Mouse (Mus musculus) fat pad, adult 2 months (tissue): ENCODE measurements around the gene St7l.
"Not testable (repeated sequence)": the region's sequence is repeated elsewhere in the genome, so short reads cannot be mapped to it uniquely, and the experiment has no call there.

Source experiments
- DNase-seq: peaks from one replicate; pipeline ENCODE4 v3.0.0-alpha.2; 2011; ENCODE audit warnings: low read depth, low spot score; ENCODE audit errors: extremely low read depth

The St7l gene

DNA sequence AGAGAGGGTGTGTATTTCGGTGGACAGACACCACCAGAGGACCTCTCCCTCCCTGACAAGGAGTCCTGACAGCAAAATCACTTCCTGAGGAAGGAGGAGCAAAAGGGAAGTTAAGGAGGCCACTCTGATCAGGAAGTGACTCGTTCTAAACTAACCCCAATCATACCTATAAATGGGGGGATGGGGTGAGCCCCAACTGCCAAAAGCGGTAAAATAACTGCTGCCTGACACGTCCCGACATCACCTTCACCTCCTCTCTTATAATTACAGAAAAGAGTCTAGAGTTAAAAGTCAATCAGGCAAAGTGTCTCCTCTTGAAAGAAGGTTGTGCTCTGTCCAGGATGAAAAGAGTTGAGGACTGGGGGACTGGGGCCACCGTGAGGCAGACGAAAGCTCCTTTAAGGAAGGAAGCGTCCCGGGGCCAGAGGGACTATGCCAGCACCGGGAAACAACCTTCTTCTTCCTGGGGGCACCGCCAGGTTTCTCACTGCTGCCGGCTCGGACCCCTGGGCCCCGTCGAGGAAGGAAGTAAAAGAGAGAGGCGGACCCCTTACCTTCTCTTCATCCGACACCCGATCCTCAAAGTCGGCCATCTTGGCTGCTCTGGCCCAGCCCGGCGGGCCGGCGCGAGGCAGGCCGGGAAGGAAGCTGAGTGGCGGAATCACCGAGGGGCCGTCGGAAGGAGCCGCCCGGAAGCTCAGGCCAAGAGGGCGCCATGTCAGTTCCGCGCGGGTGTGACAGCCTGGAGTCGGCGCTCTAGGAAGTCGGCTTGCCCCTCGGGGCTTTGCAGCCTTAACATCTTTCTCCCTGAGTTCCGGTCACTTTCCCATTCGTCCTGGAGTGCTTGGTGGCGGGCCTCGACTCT is at the start of gene St7l, which contains the start of gene Capza1:
TSS of gene St7l (plus strand) at position 220 of the 865 bp plus-strand sequence.
TSS of gene Capza1 (minus strand) at position 720 of the 865 bp plus-strand sequence.
- DNase-seq, result peak; percentile 19

GRCm38 (mm10) chr3:104814746-104815145 is 49.1 kb upstream of the St7l start:
- DNase-seq, result no peak

DNA sequence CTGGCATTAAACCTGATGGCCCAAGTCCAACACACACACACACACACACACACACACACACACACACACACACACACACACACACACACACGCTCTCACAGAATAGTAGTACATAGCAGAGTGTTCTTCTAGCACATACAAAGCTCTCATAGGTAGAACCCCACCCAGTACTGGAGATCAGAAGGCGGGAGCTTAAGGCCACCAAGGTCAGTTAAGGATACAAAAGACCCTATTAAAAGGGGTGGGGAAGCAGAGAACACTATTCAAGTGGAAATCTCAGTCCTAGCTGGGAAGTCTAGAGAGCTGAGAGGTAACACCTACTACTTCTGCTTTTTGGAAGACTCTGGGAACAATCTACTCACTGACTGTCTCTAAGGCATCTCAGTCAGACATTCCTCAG is 48.5 kb upstream of the St7l start:
- no peak for DNase-seq

DNA sequence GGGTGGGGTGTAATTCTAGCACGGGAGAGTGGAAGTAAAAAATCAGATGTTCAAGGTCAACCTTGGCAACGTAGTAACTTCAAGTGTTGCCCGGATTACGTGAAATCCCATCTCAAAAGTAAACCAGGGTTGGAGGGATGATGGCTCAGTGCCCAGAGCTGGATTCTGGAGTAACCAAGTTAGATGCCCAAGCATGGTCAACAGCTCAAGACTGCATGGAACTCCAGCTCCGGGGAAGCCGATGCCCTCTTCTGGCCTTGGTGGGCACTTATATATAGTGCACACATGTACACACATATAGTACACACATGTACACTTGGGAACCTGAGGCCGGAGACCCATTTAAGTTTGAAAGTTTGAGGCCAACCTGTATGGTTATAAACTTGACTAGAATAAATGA is 47.7 kb upstream of the St7l start:
- no peak for DNase-seq

DNA sequence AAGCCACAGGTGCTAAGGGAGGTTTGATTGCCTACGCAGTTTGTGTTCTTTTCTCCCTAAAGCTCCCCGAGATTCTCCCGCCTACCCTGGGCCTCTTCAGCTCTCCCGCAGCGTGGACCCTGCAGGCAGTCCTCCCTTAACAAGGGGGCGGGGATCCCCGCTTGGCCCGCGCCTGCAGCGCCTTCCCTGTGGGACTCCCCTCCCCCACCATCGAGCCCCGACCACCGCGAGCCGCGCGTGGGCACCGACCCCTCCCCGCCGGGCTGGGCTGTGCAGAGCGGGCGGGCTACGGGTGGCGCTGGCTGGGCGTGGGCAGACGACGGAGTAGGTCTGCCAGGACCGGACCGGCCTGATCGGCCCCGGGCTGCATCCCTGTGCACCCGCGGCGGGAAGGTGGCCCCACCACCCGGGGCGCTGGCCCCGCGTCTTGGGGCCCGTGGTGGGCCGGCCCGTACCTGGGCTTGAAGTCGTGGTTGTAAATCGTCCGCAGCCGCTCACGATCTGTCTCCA is 46.3 kb upstream of the St7l start:
- no peak for DNase-seq

DNA sequence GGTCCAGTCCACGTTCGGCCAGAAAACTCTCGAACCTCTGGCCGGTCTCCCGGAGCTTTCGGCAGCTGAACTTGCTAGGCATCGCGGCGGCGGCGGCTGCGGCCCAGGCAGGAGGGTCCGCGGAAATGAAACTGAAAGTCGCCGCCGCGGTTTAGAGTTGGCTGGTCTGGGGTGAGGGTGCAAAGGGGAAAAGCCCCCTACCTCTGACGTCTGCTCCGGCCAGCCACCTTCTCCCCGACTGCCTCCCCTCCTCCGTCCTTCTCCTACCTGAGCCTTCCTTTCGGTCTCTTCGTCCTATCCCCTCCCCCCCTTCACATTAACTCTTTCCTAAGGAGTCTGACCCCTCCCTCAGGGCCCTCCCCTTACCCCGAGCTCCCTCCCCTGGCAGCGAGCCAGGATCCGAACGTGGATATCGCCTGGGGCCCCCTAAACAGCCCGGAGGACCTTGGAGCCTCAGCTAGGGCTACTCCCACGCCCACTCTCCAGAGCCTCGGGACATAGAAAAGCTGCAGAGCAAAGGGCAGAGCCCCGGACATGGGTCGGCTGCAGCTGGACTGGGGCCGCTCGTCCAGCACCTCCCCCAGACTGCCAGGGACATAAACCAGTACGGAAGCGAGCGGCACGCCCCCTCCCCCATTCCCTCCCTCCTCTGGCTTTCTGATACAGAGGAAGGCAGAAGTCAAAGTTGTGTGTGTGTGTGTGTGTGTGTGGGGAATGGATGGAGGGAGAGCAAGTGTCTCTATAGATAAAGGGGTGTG is 45.6 kb upstream of the St7l start, which contains the start of gene Mov10:
TSS of gene Mov10 (minus strand) at position 573 of the 758 bp plus-strand sequence.
- DNase-seq, result no peak

DNA sequence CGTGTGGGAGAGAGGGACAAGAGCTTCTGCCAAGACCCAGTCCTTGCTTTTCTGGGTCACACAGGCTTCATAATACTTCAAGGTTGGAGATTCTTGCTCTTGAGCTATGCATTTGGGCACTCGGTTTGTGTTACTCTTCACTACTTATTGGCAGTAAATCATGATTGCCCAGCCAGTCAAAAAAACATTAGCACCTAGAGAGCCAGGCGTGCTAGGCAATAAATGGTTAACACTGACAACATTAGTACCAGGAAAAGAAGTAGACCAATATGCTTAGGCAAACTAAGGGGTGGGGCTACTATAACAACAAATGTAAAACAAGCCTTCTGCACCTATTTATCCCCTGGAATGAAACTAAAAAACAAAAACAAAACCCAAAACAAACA is 45.1 kb upstream of the St7l start:
- no peak for DNase-seq

DNA sequence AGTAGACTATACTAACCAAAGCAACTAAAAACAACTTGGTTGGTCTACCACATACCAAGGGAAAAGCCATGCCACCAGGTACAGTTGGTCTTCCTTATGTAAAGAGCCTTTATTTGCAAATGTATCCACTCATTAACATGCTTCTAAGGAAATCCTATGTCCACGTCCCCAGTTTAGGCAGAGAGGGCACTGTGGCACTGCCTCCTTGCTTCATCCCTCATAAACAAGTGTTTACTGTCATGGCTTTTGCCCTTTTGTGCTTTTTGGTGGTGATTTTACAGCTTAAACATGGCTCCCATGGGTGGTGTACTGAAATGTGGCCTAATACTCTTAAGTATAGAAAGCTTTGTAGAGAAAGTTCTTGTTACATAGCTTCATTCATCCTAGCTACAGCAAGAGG is 43.4 kb upstream of the St7l start:
- DNase-seq, result no peak

DNA sequence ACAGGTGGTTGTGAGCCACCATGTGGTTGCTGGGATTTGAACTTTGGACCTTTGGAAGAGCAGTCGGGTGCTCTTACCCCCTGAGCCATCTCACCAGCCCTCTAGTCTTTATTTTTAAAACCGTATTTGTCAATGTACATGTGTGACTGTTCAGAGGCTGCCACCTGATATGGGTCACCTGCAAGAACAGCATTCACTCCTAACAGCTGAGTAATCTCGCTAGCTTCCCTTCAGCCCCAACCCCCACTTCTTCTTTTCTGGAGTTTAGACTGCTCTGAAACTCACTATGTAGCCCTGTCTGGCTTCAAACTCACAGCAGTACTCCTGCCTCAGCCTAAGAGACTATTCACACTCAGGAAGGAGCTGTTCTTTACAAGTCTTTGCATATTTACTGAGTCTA is 41.4 kb upstream of the St7l start:
- no peak for DNase-seq

DNA sequence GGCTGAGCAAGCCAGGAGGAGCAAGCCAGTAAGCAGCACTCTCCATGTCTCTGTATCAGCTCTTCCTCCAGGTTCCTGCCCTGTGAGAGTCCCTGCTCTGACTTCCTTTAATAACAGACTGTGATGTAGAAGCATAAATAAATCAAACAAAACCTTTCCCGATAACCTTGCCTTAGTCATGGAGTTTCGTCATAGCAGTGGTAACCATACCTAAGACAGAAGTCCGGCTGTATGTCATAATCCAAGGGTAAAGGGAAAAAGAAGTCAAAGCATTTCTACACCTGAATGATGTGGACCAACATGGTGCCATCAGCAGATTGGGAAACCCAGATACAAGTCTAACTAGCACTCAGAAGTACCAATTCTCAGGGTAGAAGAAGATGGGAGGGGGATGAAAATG is 28.0 kb upstream of the St7l start:
- DNase-seq, result no peak

- no peak for DNase-seq
These were observed 22.8 kb upstream of the St7l start for GRCm38 (mm10) chr3:104841049-104841448.

DNA sequence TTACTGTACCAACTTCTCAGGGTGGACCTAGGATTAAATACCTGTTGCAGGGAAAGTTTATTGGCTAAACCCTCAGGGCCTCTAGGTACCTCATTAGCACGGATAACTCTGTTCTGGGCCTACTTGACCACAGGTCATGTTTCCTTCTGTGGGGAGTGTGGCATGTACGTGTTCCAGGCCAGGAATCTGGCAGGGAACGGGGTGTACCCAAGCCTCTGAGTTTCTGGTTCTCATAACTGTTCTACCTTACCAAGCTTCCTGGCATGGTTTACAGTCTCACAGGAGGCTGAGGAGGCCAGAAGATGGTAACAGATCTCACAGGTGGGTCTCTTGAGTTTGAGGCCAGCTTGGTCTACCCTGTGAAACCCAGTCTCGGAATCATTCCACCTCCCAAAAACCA is 17.2 kb upstream of the St7l start:
- DNase-seq, result no peak

- no peak for DNase-seq
These were observed 9.3 kb upstream of the St7l start for GRCm38 (mm10) chr3:104854465-104854864.

DNA sequence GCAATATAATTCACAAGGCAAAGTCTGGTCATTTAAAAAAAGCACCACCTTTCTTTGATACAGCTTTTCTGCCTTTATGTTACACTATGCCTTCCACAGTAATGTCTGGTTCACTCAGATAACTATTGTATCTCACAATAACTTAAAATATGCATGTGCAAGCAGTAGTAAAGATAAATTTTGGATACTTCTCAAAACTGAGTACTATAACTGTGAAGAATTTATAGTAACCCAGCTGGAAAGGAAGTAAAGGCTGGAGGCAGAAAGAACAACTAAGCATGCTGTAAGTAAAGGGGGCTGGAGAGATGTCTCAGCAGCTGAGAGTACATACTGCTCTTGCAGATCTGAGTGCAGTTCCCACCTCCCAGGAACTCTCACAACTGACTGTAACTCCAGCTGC is 8.9 kb upstream of the St7l start:
- DNase-seq, result no peak

- no peak for DNase-seq
These were observed 7.7 kb upstream of the St7l start for GRCm38 (mm10) chr3:104856106-104856505.

DNA sequence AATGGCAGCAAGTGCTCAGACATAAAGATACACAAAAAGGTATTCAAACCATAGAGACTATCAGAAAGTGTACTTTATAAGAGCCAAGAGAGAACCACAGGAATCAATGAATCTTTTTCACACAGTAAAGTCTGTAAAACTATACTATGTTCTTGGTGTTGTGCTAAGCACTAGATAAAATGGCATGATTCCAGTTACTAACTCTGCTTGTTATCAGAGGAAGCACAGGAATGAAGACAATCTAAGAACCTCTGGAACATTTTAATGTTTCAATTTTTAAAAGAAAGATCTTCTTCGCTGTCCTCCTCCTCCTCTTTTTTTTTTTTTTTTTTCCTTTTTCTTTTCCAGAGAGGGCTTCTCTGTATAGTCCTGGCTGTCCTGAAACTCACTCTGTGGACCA is 5.2 kb upstream of the St7l start:
- DNase-seq, result no peak

GRCm38 (mm10) chr3:104864651-104865340 is 991 bp downstream of the St7l start:
- peak; percentile 45 for DNase-seq

DNA sequence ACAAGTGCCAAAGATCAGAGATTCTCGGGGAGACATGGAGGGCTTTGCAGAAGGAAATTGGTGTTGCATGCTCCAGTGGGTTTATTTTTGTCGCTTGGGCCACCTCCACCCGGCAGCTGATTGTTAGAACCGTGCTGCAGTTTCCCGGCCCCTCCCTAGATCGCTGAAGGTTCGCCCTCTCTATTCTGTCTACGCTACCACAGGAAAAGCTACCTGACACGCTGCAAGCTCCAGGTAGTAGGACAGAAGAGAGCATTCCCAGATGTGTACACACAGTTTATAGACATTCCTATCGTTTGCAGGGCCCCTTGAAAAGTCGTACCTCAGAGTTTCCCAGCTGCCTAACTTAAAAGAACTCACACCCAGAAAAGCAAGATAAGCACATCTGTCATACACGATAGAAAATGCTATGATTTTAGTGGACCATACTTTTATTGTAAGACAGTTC is 1.6 kb downstream of the St7l start:
- DNase-seq, result no peak

GRCm38 (mm10) chr3:104866674-104867073 is 2.9 kb downstream of the St7l start:
- not testable (repeated sequence) for DNase-seq

GRCm38 (mm10) chr3:104869611-104870010 is 5.8 kb downstream of the St7l start:
- DNase-seq, result no peak

- DNase-seq, result no peak
These were observed 24.8 kb downstream of the St7l start for GRCm38 (mm10) chr3:104888585-104888984.
